Mouse (Mus musculus) bone marrow, adult 2 months (tissue): Measurements from ENCODE around the gene Gm49333.

Experiments used
- CTCF ChIP-seq: fragments of 200-500 bp; IDR thresholded peaks from 2 replicates; pipeline ENCODE4 v1.5.1; 2011; ENCODE audit warnings: low read length, control low read depth; ENCODE audit not compliant: control insufficient read depth, insufficient read depth
- POLR2A ChIP-seq: fragments of 200-500 bp; IDR thresholded peaks from 2 replicates; pipeline ENCODE4 v1.6.1; 2011; ENCODE audit warnings: low read depth, mild to moderate bottlenecking, control low read depth, low read length, borderline replicate concordance; ENCODE audit not compliant: control insufficient read depth

GRCm38 (mm10) chr16:20673706-20674303 lies 62.4 kb downstream of the Gm49333 start:
- TF ChIP-seq CTCF: no peak
- TF ChIP-seq POLR2A: 0 out of 2 replicates have a peak, but pooled peaks have one; percentile 7
